Mouse (Mus musculus): ENCODE measurements around the gene 4930519G04Rik. TPM values are rescaled to one million over a fixed set of nuclear protein-coding genes. Genes with fewer than 3 reads are reported as not detected.
"Not testable (repeated sequence)": the region's sequence is repeated elsewhere in the genome, so short reads cannot be mapped to it uniquely, and the experiment has no call there.

Gene 4930519G04Rik
- polyA plus RNA-seq, 1 experiment from 2014 or later, result not detected

- Histone ChIP-seq H3K27ac (no peak overlapping the region), H3K27me3 (replicated peaks) (no peaks in the 10 kb centered on the region), H3K4me2 (replicated peaks) (no peak overlapping the region), H3K4me3 (replicated peaks) (no peak overlapping the region), H3K4me1 (replicated peaks) (no peaks in the 10 kb centered on the region), H3K36me3 (no peaks in the 10 kb centered on the region), H3K9ac (no peak overlapping the region), H3K9me3 (no peaks in the 10 kb centered on the region)
- no peak for ATAC-seq
- WGBS, result 84% methylated on average over 20 of the region's 20 CpGs
These were observed 1.8 kb upstream of the 4930519G04Rik start for GRCm38 (mm10) chr5:114851565-114852236.

GRCm38 (mm10) chr5:114858582-114858981, 5.1 kb downstream of the 4930519G04Rik start, which contains the start of gene Gm9936:
Gene Gm9936, minus strand, starts transcription at chr5:114858682.
- H3K4me2 ChIP-seq (replicated peaks), result peak within 1 kb of the TSS; percentile 59
- no peaks in the 10 kb centered on the region for H3K36me3 ChIP-seq
- WGBS, result 79% methylated on average over 12 of the region's 12 CpGs
- no peak within 1 kb of the TSS for H3K27ac ChIP-seq
- H3K9ac ChIP-seq, result no peak within 1 kb of the TSS
- no peak for ATAC-seq
- no peaks in the 10 kb centered on the region for H3K9me3 ChIP-seq
- H3K4me3 ChIP-seq (replicated peaks), result peak within 1 kb of the TSS; percentile 18; the same call in 1 of the 2 replicates
- no peaks in the 10 kb centered on the region; the same call in 1 of the 2 replicates for H3K4me1 ChIP-seq (replicated peaks)
- peaks cover 7% of the 10 kb centered on the region; the same call in 1 of the 2 replicates for H3K27me3 ChIP-seq (replicated peaks)

- Histone ChIP-seq H3K27ac (no peak overlapping the region), H3K9me3 (no peaks in the 10 kb centered on the region), H3K4me1 (replicated peaks) (no peaks in the 10 kb centered on the region; the same call in 1 of the 2 replicates), H3K4me3 (replicated peaks) (peak overlapping the region; percentile 18; the same call in 1 of the 2 replicates), H3K27me3 (replicated peaks) (peaks cover 7% of the 10 kb centered on the region; the same call in 1 of the 2 replicates), H3K4me2 (replicated peaks) (peak overlapping the region; percentile 59), H3K9ac (no peak overlapping the region), H3K36me3 (no peaks in the 10 kb centered on the region)
- ATAC-seq, result no peak
- 7% methylated on average over 18 of the region's 18 CpGs for WGBS
These were observed 5.8 kb downstream of the 4930519G04Rik start for GRCm38 (mm10) chr5:114859253-114859652.

GRCm38 (mm10) chr5:114861730-114862129, 8.3 kb downstream of the 4930519G04Rik start:
- Histone ChIP-seq H3K4me1 (replicated peaks) (no peaks in the 10 kb centered on the region; the same call in 1 of the 2 replicates), H3K4me3 (replicated peaks) (no peak overlapping the region), H3K27ac (no peak overlapping the region), H3K9ac (no peak overlapping the region), H3K9me3 (no peaks in the 10 kb centered on the region), H3K36me3 (no peaks in the 10 kb centered on the region), H3K27me3 (replicated peaks) (peaks cover 7% of the 10 kb centered on the region; the same call in 1 of the 2 replicates), H3K4me2 (replicated peaks) (no peak overlapping the region)
- ATAC-seq, result no peak
- 47% methylated on average over 6 of the region's 6 CpGs for WGBS

- Histone ChIP-seq H3K9ac (no peak overlapping the region), H3K27me3 (replicated peaks) (no peaks in the 10 kb centered on the region), H3K9me3 (0 out of 2 replicates have a peak, but pooled peaks cover 4% of the 10 kb centered on the region), H3K4me1 (replicated peaks) (no peaks in the 10 kb centered on the region), H3K4me2 (replicated peaks) (no peak overlapping the region), H3K36me3 (no peaks in the 10 kb centered on the region), H3K4me3 (replicated peaks) (no peak overlapping the region), H3K27ac (no peak overlapping the region)
- no peak for ATAC-seq
- 81% methylated on average over 7 of the region's 7 CpGs for WGBS
These were observed 11.3 kb downstream of the 4930519G04Rik start for GRCm38 (mm10) chr5:114864813-114865212.

GRCm38 (mm10) chr5:114865279-114865678, 11.8 kb downstream of the 4930519G04Rik start:
- H3K9me3 ChIP-seq, result 0 out of 2 replicates have a peak, but pooled peaks cover 4% of the 10 kb centered on the region

GRCm38 (mm10) chr5:114875858-114876257, 22.4 kb downstream of the 4930519G04Rik start:
- ATAC-seq, result peak; percentile 36; the same call in 1 of the 2 replicates
- Histone ChIP-seq H3K27ac (no peak overlapping the region), H3K9ac (no peak overlapping the region), H3K4me2 (replicated peaks) (peak overlapping the region; percentile 39), H3K27me3 (replicated peaks) (no peaks in the 10 kb centered on the region; the same call in 1 of the 2 replicates), H3K4me1 (replicated peaks) (0 out of 2 replicates have a peak, but pooled peaks cover 2% of the 10 kb centered on the region), H3K9me3 (no peaks in the 10 kb centered on the region), H3K4me3 (replicated peaks) (no peak overlapping the region), H3K36me3 (no peaks in the 10 kb centered on the region)
- WGBS, result 47% methylated on average over 6 of the region's 6 CpGs

More at GRCm38 (mm10) chr5:114865279-114865678, 11.8 kb downstream of the 4930519G04Rik start:
- Histone ChIP-seq H3K27me3 (replicated peaks) (no peaks in the 10 kb centered on the region), H3K4me3 (replicated peaks) (no peak overlapping the region), H3K27ac (no peak overlapping the region), H3K4me1 (replicated peaks) (no peaks in the 10 kb centered on the region), H3K9ac (no peak overlapping the region), H3K36me3 (no peaks in the 10 kb centered on the region), H3K4me2 (replicated peaks) (no peak overlapping the region)
- 91% methylated on average over 12 of the region's 12 CpGs for WGBS
- ATAC-seq, result no peak

- no peak for ATAC-seq
- H3K27ac ChIP-seq, result no peak overlapping the region
- H3K36me3 ChIP-seq, result no peaks in the 10 kb centered on the region
- H3K27me3 ChIP-seq (replicated peaks), result no peaks in the 10 kb centered on the region; the same call in 1 of the 2 replicates
- H3K4me1 ChIP-seq (replicated peaks), result 0 out of 2 replicates have a peak, but pooled peaks cover 2% of the 10 kb centered on the region
- no peaks in the 10 kb centered on the region for H3K9me3 ChIP-seq
- H3K4me3 ChIP-seq (replicated peaks), result no peak overlapping the region
- WGBS, result 59% methylated on average over 6 of the region's 6 CpGs
- no peak overlapping the region for H3K9ac ChIP-seq
- no peak overlapping the region for H3K4me2 ChIP-seq (replicated peaks)
These were observed 22.9 kb downstream of the 4930519G04Rik start for GRCm38 (mm10) chr5:114876331-114876730.

GRCm38 (mm10) chr5:114877487-114877886, 24.0 kb downstream of the 4930519G04Rik start:
- no peaks in the 10 kb centered on the region for H3K9me3 ChIP-seq
- H3K4me3 ChIP-seq (replicated peaks), result no peak overlapping the region
- WGBS, result 59% methylated on average over 7 of the region's 7 CpGs
- H3K27ac ChIP-seq, result no peak overlapping the region
- H3K4me2 ChIP-seq (replicated peaks), result no peak overlapping the region
- no peak overlapping the region for H3K9ac ChIP-seq
- H3K4me1 ChIP-seq (replicated peaks), result 0 out of 2 replicates have a peak, but pooled peaks cover 2% of the 10 kb centered on the region
- no peak for ATAC-seq
- no peaks in the 10 kb centered on the region for H3K36me3 ChIP-seq
- no peaks in the 10 kb centered on the region; the same call in 1 of the 2 replicates for H3K27me3 ChIP-seq (replicated peaks)

GRCm38 (mm10) chr5:114879399-114879798, 25.9 kb downstream of the 4930519G04Rik start:
- no peaks in the 10 kb centered on the region for H3K9me3 ChIP-seq
- no peak for ATAC-seq
- H3K4me1 ChIP-seq (replicated peaks), result 0 out of 2 replicates have a peak, but pooled peaks cover 2% of the 10 kb centered on the region
- H3K36me3 ChIP-seq, result no peaks in the 10 kb centered on the region
- H3K9ac ChIP-seq, result no peak overlapping the region
- no peak overlapping the region for H3K4me2 ChIP-seq (replicated peaks)
- no peak overlapping the region for H3K27ac ChIP-seq
- no peaks in the 10 kb centered on the region; the same call in 1 of the 2 replicates for H3K27me3 ChIP-seq (replicated peaks)
- H3K4me3 ChIP-seq (replicated peaks), result no peak overlapping the region
- 51% methylated on average over 13 of the region's 13 CpGs for WGBS

GRCm38 (mm10) chr5:114882319-114882718, 28.9 kb downstream of the 4930519G04Rik start:
- WGBS, result 79% methylated on average over 7 of the region's 7 CpGs
- H3K4me1 ChIP-seq (replicated peaks); H3K36me3 ChIP-seq; H3K9me3 ChIP-seq; H3K4me3 ChIP-seq (replicated peaks); H3K9ac ChIP-seq; H3K4me2 ChIP-seq (replicated peaks); H3K27ac ChIP-seq; H3K27me3 ChIP-seq (replicated peaks); ATAC-seq: not testable (repeated sequence)

GRCm38 (mm10) chr5:114883022-114883421, 29.6 kb downstream of the 4930519G04Rik start:
- no peak for ATAC-seq

More at GRCm38 (mm10) chr5:114883022-114883421, 29.6 kb downstream of the 4930519G04Rik start:
- Histone ChIP-seq H3K4me3 (replicated peaks) (no peak overlapping the region), H3K9me3 (no peaks in the 10 kb centered on the region), H3K27ac (no peak overlapping the region), H3K4me1 (replicated peaks) (no peaks in the 10 kb centered on the region), H3K36me3 (no peaks in the 10 kb centered on the region), H3K9ac (no peak overlapping the region), H3K27me3 (replicated peaks) (no peaks in the 10 kb centered on the region), H3K4me2 (replicated peaks) (no peak overlapping the region)
- WGBS, result 86% methylated on average over 11 of the region's 11 CpGs

All from intestine, embryonic 15.5 days (tissue).